Mouse (Mus musculus) neural tube, embryonic 10.5 days (tissue): Measurements from ENCODE around the gene Iglon5.

Experiments
- DNase-seq: peaks from one replicate; pipeline ENCODE4 v3.0.0-alpha.2; 2017; ENCODE audit warnings: low spot score; ENCODE audit errors: extremely low spot score

The Iglon5 gene

DNA sequence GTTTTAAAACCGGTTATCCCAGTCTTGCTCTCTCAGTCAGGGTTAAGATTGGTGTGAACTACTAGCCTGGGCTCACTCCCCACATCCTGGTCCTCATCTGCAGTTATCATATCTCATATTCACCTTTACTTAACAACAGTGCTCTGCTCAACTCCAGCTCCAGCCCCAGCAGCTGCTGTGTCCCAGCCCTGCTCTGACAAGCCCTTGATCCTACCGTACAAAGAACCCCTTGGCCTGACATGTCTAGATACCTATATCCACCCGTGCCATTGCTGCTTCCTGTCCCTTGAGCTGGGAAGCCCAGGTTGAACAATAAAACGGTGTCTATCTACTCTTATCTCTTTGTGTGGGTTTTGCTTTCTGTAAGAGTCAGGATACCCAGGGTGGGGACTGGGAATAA lies 60.4 kb downstream of the Iglon5 start:
- DNase-seq, result no peak

DNA sequence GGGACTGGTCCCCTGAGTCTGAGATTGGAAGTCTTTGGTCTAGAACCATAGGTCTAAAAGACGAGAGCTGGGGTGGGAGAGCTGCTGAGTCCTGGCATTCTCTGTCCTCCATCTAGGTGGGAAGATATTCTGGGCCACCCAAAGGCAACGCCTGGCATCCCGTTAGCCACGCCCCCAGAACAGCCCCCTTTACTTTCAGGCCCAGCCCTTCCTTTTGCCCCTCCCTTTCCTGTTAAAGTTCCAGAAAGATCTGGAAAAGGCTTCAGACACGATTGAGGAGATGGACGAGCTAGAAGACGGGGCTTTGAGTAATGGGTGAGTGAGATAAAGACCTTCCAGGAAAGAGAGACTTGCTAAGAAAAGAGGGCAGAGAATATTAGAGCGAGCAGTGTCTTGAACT lies 62.5 kb downstream of the Iglon5 start, which contains the start of gene Lim2:
Lim2 (plus strand) TSS at position 265 of the 400 bp plus-strand sequence.
- no peak for DNase-seq

DNA sequence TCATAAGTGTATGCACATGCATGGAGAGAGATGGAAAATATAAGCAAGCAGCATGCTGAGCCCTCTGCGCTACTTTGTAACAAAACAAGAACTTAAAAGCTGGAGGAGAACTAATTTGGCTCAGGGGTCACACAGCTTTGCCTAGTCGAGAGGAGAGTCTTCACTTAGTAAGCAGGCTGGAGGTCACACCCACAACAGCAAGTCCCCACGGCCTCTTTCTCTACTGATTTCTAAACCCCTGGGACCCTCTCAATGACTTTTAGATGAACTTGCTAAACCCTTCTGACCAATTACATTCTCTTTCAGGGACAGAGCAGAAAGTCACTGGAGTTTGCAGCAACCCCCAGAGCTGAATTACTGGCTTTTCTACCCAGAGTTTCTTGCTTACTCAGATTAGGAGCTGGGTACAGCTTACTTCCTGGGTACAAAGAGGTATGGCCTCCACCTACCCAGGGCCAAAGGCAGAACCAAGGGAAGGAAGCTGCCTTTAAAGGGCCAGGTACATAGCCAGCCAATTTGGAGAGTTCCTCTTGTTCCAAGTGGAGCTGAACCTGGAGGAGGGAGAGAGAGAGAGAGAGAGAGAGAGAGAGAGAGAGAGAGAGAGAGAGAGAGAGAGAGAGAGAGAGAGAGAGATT lies 65.8 kb downstream of the Iglon5 start:
- no peak for DNase-seq

DNA sequence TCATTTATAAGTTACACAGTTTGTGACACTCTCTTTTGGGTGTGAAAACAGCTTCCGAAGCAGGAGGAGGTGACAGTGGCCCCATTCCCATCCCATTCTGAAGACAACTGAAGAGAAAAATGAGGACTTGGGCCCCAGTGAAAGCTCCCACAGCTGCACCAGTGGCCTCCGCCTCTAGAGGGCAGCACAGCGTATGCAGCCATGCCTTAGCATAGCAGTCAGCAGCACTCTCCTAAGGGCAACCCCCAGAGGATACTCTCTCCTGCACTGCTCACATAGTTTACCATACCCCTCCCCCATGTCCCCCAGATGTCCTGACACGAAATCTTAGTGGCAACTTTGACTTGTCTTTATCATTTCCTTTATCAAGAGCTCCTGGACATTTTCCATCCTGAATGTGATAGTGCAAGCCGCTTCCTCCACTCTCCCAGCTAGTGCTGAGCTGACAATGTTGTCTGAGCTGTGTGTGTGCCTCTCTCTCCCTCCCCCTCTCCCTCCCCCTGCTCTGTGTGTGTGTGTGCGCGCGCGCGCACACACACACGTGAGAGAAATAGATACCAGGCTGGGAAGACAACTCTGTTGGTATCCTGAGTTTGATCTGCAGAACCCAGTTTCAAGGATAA lies 66.8 kb downstream of the Iglon5 start:
- DNase-seq, result peak; percentile 82
